Mouse (Mus musculus) cerebellum, postnatal 25 days (tissue): ENCODE data around the gene Specc1.
A peak's percentile ranks its signal among the peaks of the same experiment; 100 is the strongest.

Experiments used
- DNase-seq, 2 experiments: peaks; one replicate each; pipeline ENCODE4 v3.0.0; 2021; ENCODE audit warnings: mixed read lengths in 2 of 2

Gene Specc1

GRCm38 (mm10) chr11:62249266-62250037, 292.9 kb downstream of the Specc1 start:
- DNase-seq = peak in 1 of 2 experiments; percentile 55

- DNase-seq = no peak
These were observed 294.5 kb downstream of the Specc1 start for GRCm38 (mm10) chr11:62251047-62251446.

GRCm38 (mm10) chr11:62253380-62253779, 296.8 kb downstream of the Specc1 start:
- DNase-seq = no peak

GRCm38 (mm10) chr11:62259214-62259613, 302.7 kb downstream of the Specc1 start:
- no peak for DNase-seq

DNA sequence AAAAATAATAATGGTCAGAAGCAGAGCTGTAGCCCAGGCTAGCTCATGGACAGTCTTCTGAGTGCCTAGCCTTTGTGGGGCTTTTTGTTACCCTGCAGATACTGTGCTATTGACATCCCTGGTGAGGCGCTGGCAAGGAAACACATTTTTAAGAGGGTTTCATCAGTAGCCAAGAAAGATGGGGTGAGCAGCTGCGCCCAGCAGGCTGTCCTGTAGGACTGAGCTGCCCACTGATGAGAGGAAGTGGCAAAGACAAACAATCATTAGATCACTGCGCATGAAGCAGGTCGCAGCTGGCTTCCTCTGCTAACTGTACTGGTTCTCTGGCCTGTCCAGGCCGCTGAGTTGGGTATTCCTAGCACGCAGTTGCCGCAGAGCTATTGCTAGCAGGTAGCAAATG, 307.0 kb downstream of the Specc1 start:
- no peak for DNase-seq

DNA sequence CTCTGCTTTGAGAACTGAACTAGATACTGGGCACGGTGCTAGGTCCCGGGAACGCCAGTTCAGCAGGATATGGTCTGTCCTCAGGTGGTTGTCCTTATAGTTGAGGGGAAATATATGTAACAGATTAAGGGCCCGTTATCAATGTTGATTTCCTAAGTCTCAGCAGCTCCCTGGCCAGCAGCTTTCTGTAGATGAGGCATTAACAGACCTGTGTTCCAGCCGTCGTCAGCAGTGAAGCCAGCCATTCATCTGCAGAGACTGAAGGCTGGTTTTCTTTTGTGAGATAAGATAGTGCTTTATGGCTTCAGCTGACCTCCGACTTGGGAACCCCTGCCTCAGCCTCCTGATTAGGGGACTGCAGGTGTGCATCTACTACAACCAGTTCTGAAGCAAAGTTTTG, 307.5 kb downstream of the Specc1 start:
- no peak for DNase-seq

GRCm38 (mm10) chr11:62265642-62266041, 309.1 kb downstream of the Specc1 start:
- no peak for DNase-seq

GRCm38 (mm10) chr11:62266466-62267214, 310.1 kb downstream of the Specc1 start:
- no peak for DNase-seq

DNA sequence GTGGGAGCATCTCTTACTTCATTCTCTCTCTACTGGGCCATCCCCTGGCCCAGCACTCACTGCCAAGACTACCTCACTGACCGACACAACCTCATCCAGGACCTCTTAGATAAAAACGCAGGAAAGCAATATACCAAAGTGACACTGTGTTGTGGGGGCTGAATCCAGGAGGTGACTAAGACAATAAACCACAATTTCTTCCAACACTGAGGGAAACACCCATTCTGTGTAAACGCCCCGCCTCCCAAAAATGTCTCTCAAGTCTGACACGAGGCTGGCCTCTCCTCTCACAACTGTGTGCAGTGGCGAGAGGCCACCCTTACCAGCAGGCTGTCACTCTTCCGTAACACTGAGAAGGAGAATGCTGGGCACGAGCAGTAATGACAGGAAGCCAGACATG, 311.8 kb downstream of the Specc1 start:
- no peak for DNase-seq

- DNase-seq = no peak
These were observed 312.5 kb downstream of the Specc1 start for GRCm38 (mm10) chr11:62269097-62269496.

GRCm38 (mm10) chr11:62270851-62271250, 314.3 kb downstream of the Specc1 start:
- no peak for DNase-seq
